8 mouse cellular contexts compared by ENCODE assay signal in genomic region chr19:4396081-4396997, GRCm38 (mm10). TPM values are rescaled to one million over a fixed set of nuclear protein-coding genes. Genes with fewer than 3 reads are reported as not detected.
DNase-seq lines count a peak whose midpoint lies in the region; ATAC-seq and TF ChIP-seq lines count a peak whose summit lies in the region.

No protein-coding gene starts in this region.

- no peak for TF ChIP-seq POLR2A in bone marrow macrophage, adult 2 months (IDR thresholded peaks at IDR 0.05; ENCODE audit: borderline replicate concordance, low read depth, low read length)

- peak; percentile 28 for ATAC-seq in heart, embryonic 16.5 days (replicated peaks; ENCODE audit: extremely low read depth, insufficient read depth, low FRiP score)
- peak; percentile 49 for ATAC-seq in lung, embryonic 15.5 days (ENCODE audit: borderline replicate concordance, extremely low read depth, low FRiP score, low TSS enrichment)

- TF ChIP-seq CTCF in C2C12 (IDR thresholded peaks at IDR 0.05; ENCODE audit: control insufficient read depth, insufficient read depth, insufficient read length) = no peak
- TF ChIP-seq CTCF in bone marrow macrophage, adult 2 months (IDR thresholded peaks at IDR 0.05; ENCODE audit: low read depth, low read length) = no peak
- TF ChIP-seq CTCF in layer of hippocampus, adult 2 months (conservative IDR thresholded peaks at IDR 0.05) = no peak

- DNase-seq in layer of hippocampus, adult 2 months (ENCODE audit: low spot score in 2 of 2) = peak in 1 of 2 experiments; percentile 11
- DNase-seq in ovary, postnatal 10 days (ENCODE audit: low spot score) = peak; percentile 27
- peak; percentile 26 for DNase-seq in thymus, postnatal 14 days

- peak overlapping the region; percentile 93 for H3K4me3 ChIP-seq in C2C12 (ENCODE audit: insufficient read depth, poor library complexity, severe bottlenecking)
- peak overlapping the region; percentile 69 for H3K4me3 ChIP-seq in bone marrow macrophage, adult 2 months (ENCODE audit: insufficient read depth, low read length)
- peak overlapping the region; percentile 100 for H3K4me3 ChIP-seq in erythroblast, embryonic 14.5 days (replicated peaks)
- H3K4me3 ChIP-seq in heart, embryonic 16.5 days (ENCODE audit: low read length) = peak overlapping the region; percentile 95
- peak overlapping the region; percentile 97 for H3K4me3 ChIP-seq in layer of hippocampus, adult 2 months
- H3K4me3 ChIP-seq in lung, embryonic 15.5 days = peak overlapping the region; percentile 99

- WGBS in heart, embryonic 16.5 days = under 1% methylated on average over 75 of the region's 80 CpGs
- under 1% methylated on average over 80 of the region's 80 CpGs for WGBS in lung, embryonic 15.5 days

- H3K79me3 ChIP-seq in C2C12 (ENCODE audit: low read depth) = peaks cover 45% of the 10 kb centered on the region

- H3K79me2 ChIP-seq in C2C12 (ENCODE audit: control insufficient read depth, insufficient read depth) = peaks cover 55% of the 10 kb centered on the region

- peaks cover 8% of the 10 kb centered on the region; the same call in 1 of the 2 replicates for H3K4me1 ChIP-seq in bone marrow macrophage, adult 2 months (ENCODE audit: control insufficient read depth, insufficient read depth, low read length)
- peaks cover 30% of the 10 kb centered on the region for H3K4me1 ChIP-seq in erythroblast, embryonic 14.5 days (ENCODE audit: control insufficient read depth)
- H3K4me1 ChIP-seq in heart, embryonic 16.5 days (ENCODE audit: control insufficient read depth, insufficient read depth, low read length) = peaks cover 18% of the 10 kb centered on the region
- peaks cover 24% of the 10 kb centered on the region for H3K4me1 ChIP-seq in lung, embryonic 15.5 days

- H3ac ChIP-seq in C2C12 (ENCODE audit: control insufficient read depth, insufficient read length, low read depth) = peak overlapping the region; percentile 94

- H3K27ac ChIP-seq in bone marrow macrophage, adult 2 months (ENCODE audit: insufficient read depth, low read depth, low read length) = peak overlapping the region; percentile 80
- H3K27ac ChIP-seq in heart, embryonic 16.5 days (ENCODE audit: low read length) = peak overlapping the region; percentile 89
- H3K27ac ChIP-seq in layer of hippocampus, adult 2 months = peak overlapping the region; percentile 96
- H3K27ac ChIP-seq in lung, embryonic 15.5 days = peak overlapping the region; percentile 96

- no peaks in the 10 kb centered on the region for H3K27me3 ChIP-seq in C2C12 (ENCODE audit: control insufficient read depth, insufficient read depth, insufficient read length)
- peaks cover 30% of the 10 kb centered on the region for H3K27me3 ChIP-seq in erythroblast, embryonic 14.5 days (ENCODE audit: control insufficient read depth)
- no peaks in the 10 kb centered on the region for H3K27me3 ChIP-seq in heart, embryonic 16.5 days (ENCODE audit: control insufficient read depth, insufficient read depth, low read length)
- H3K27me3 ChIP-seq in lung, embryonic 15.5 days = no peaks in the 10 kb centered on the region

- H3K9ac ChIP-seq in heart, embryonic 16.5 days (ENCODE audit: low read length) = peak overlapping the region; percentile 100
- H3K9ac ChIP-seq in lung, embryonic 15.5 days = peak overlapping the region; percentile 100

- peaks cover 21% of the 10 kb centered on the region for H3K36me3 ChIP-seq in C2C12 (ENCODE audit: control insufficient read depth, insufficient read depth)
- H3K36me3 ChIP-seq in erythroblast, embryonic 14.5 days (ENCODE audit: control insufficient read depth) = peaks cover 32% of the 10 kb centered on the region
- peaks cover 7% of the 10 kb centered on the region; the same call in 1 of the 2 replicates for H3K36me3 ChIP-seq in heart, embryonic 16.5 days (ENCODE audit: control insufficient read depth, insufficient read depth)
- no peaks in the 10 kb centered on the region for H3K36me3 ChIP-seq in lung, embryonic 15.5 days

- no peaks in the 10 kb centered on the region for H3K9me3 ChIP-seq in erythroblast, embryonic 14.5 days (ENCODE audit: control insufficient read depth, low read length)
- H3K9me3 ChIP-seq in heart, embryonic 16.5 days (replicated peaks; ENCODE audit: control insufficient read depth, low read length) = no peaks in the 10 kb centered on the region
- no peaks in the 10 kb centered on the region for H3K9me3 ChIP-seq in lung, embryonic 15.5 days

- peak overlapping the region; percentile 89 for H3K4me2 ChIP-seq in heart, embryonic 16.5 days (ENCODE audit: low read depth, low read length)
- peak overlapping the region; percentile 71 for H3K4me2 ChIP-seq in lung, embryonic 15.5 days

TF ChIP-seq in C2C12, 6 proteins besides CTCF, POLR2A, EP300 and RAD21:
- no peak for TF ChIP-seq MAX (IDR thresholded peaks at IDR 0.05)
- TF ChIP-seq MYOD1 (IDR thresholded peaks at IDR 0.05; ENCODE audit: control insufficient read depth, insufficient read length, low read depth) = no peak
- no peak for TF ChIP-seq MYOG (IDR thresholded peaks at IDR 0.05; ENCODE audit: control insufficient read depth, extremely low read depth, insufficient read length)

RNA-seq across cellular contexts. Expression of gene Kdm2a, which starts 1.7 kb away (rescaled TPM):
- polyA plus RNA-seq in C2C12 (2012; fragmentation: generic; extraction: Trizol) = 24.0 TPM
- polyA plus RNA-seq in bone marrow macrophage, adult 2 months (2012; ENCODE audit: insufficient read depth, insufficient read length, missing spikeins) = 81.5 and 84.4 TPM in 2 replicates
- polyA plus RNA-seq in erythroblast, embryonic 14.5 days (2012) = 1.3 and 2.7 TPM in 2 replicates
- 31.9 and 35.9 TPM in 2 replicates for polyA plus RNA-seq in heart, embryonic 16.5 days (2015; fragmentation: Nextera tagmentation; extraction: Ambion mirVana)
- total RNA-seq in layer of hippocampus, adult 2 months (2021) = 10 to 100 TPM; 77.5 to 87.8 TPM
- polyA plus RNA-seq in lung, embryonic 15.5 days (2015; fragmentation: Nextera tagmentation; extraction: Ambion mirVana) = 37.8 and 40.9 TPM in 2 replicates

RNA-seq across cellular contexts. Expression of gene Rhod, which starts 42.9 kb away (rescaled TPM):
- 65.1 TPM for polyA plus RNA-seq in C2C12 (2012; fragmentation: generic; extraction: Trizol)
- 1.1 and 1.4 TPM in 2 replicates for polyA plus RNA-seq in bone marrow macrophage, adult 2 months (2012; ENCODE audit: insufficient read depth, insufficient read length, missing spikeins)
- polyA plus RNA-seq in erythroblast, embryonic 14.5 days (2012) = not detected in 2 replicates
- 18.3 and 20.4 TPM in 2 replicates for polyA plus RNA-seq in heart, embryonic 16.5 days (2015; fragmentation: Nextera tagmentation; extraction: Ambion mirVana)
- 1 to 10 TPM in 1 of 2 experiments, under 1 TPM in 1; 0.82 to 1.0 TPM for total RNA-seq in layer of hippocampus, adult 2 months (2021)
- polyA plus RNA-seq in lung, embryonic 15.5 days (2015; fragmentation: Nextera tagmentation; extraction: Ambion mirVana) = 37.9 and 45.3 TPM in 2 replicates
